Mouse (Mus musculus) MEL (cell line): ENCODE results near the gene Fancc. TPM values are rescaled to one million over a fixed set of nuclear protein-coding genes. Genes with fewer than 3 reads are reported as not detected.

Experiments used
- DNase-seq: peaks from one replicate; pipeline ENCODE4 v3.0.0; 2011; ENCODE audit warnings: low read depth, low spot score
- H3K27ac ChIP-seq: 2 replicates; pipeline ENCODE4 v1.5.1; 2012; ENCODE audit warnings: low read depth, mild to moderate bottlenecking, control low read depth, low read length, moderate library complexity; ENCODE audit not compliant: control insufficient read depth
- H3K27me3 ChIP-seq, 2 experiments: fragments of 150-350 bp in 1 of 2; sonication (generic) in 1 of 2; 2 replicates each; pipeline ENCODE4 v1.6.1; 2012; ENCODE audit warnings: low read length in 2 of 2, mild to moderate bottlenecking in 2 of 2, improper control_type of control experiment in 1 of 2, moderate library complexity in 1 of 2; ENCODE audit not compliant: insufficient read depth in 2 of 2, control insufficient read depth in 1 of 2
- H3K36me3 ChIP-seq, 2 experiments: 2 replicates each; pipeline ENCODE4 v1.6.1; 2012 to 2014; ENCODE audit warnings: low read length in 2 of 2, improper control_type of control experiment in 1 of 2, inconsistent platforms in 1 of 2, mild to moderate bottlenecking in 1 of 2; ENCODE audit not compliant: insufficient read depth in 2 of 2, control insufficient read depth in 1 of 2
- H3K4me1 ChIP-seq, 2 experiments: fragments of 150-350 bp in 1 of 2; sonication (generic) in 1 of 2; 2 replicates each; pipeline ENCODE4 v1.6.1; 2012; ENCODE audit warnings: low read length in 2 of 2, improper control_type of control experiment in 1 of 2, mild to moderate bottlenecking in 1 of 2; ENCODE audit not compliant: insufficient read depth in 2 of 2, control insufficient read depth in 1 of 2
- H3K4me3 ChIP-seq, 2 experiments: fragments of 150-350 bp in 1 of 2; sonication (generic) in 1 of 2; 2 replicates each; pipeline ENCODE4 v1.5.1; 2012; ENCODE audit warnings: low read depth in 2 of 2, low read length in 2 of 2, mild to moderate bottlenecking in 2 of 2, moderate library complexity in 2 of 2, control low read depth in 1 of 2, improper control_type of control experiment in 1 of 2; ENCODE audit not compliant: control insufficient read depth in 1 of 2, insufficient read depth in 1 of 2
- H3K79me2 ChIP-seq: 2 replicates; pipeline ENCODE4 v1.6.1; 2012; ENCODE audit warnings: mild to moderate bottlenecking, low read length, moderate library complexity; ENCODE audit not compliant: control insufficient read depth, poor library complexity, insufficient read depth
- H3K9ac ChIP-seq: 2 replicates; pipeline ENCODE4 v1.6.1; 2012; ENCODE audit warnings: low read depth, mild to moderate bottlenecking, control low read depth, low read length, moderate library complexity; ENCODE audit not compliant: control insufficient read depth, poor library complexity, severe bottlenecking
- H3K9me3 ChIP-seq: fragments of 150-350 bp; sonication (generic); replicated peaks from 2 replicates; pipeline ENCODE4 v1.6.1; 2012; ENCODE audit warnings: mild to moderate bottlenecking, low read length, improper control_type of control experiment, moderate library complexity; ENCODE audit not compliant: insufficient read depth
- BHLHE40 ChIP-seq: IDR thresholded peaks from 2 replicates; pipeline ENCODE4 v1.6.1; 2012; ENCODE audit warnings: low read depth, mild to moderate bottlenecking, inconsistent platforms, low read length, improper control_type of control experiment, borderline replicate concordance
- CHD1 ChIP-seq: IDR thresholded peaks from 2 replicates; pipeline ENCODE4 v1.6.1; 2012; ENCODE audit warnings: low read depth, mild to moderate bottlenecking, inconsistent platforms, low read length, improper control_type of control experiment
- CHD2 ChIP-seq: IDR thresholded peaks from 2 replicates; pipeline ENCODE4 v1.6.1; 2011; ENCODE audit warnings: low read length, improper control_type of control experiment
- E2F4 ChIP-seq: IDR thresholded peaks from 2 replicates; pipeline ENCODE4 v1.6.1; 2011; ENCODE audit warnings: low read depth, low read length, improper control_type of control experiment, borderline replicate concordance
- EP300 ChIP-seq, 2 experiments: IDR thresholded peaks; 2 replicates each; pipeline ENCODE4 v1.6.1; 2011; ENCODE audit warnings: improper control_type of control experiment in 2 of 2, low read length in 2 of 2, low read depth in 1 of 2, mild to moderate bottlenecking in 1 of 2
- GABPA ChIP-seq: IDR thresholded peaks from 2 replicates; pipeline ENCODE4 v1.6.1; 2012; ENCODE audit warnings: low read depth, mild to moderate bottlenecking, inconsistent platforms, low read length, improper control_type of control experiment, moderate library complexity
- GATA1 ChIP-seq: IDR thresholded peaks from 2 replicates; pipeline ENCODE4 v1.6.1; 2011; ENCODE audit warnings: low read depth, low read length, improper control_type of control experiment
- HCFC1 ChIP-seq: IDR thresholded peaks from 2 replicates; pipeline ENCODE4 v1.6.1; 2012; ENCODE audit warnings: low read depth, mild to moderate bottlenecking, inconsistent platforms, low read length, improper control_type of control experiment, moderate library complexity
- KAT2A ChIP-seq: conservative IDR thresholded peaks from 2 replicates; pipeline ENCODE4 v1.6.1; 2012; ENCODE audit warnings: low read depth, low read length, improper control_type of control experiment, inconsistent platforms
- MAX ChIP-seq: IDR thresholded peaks from 2 replicates; pipeline ENCODE4 v1.6.1; 2011; ENCODE audit warnings: low read length, improper control_type of control experiment
- MXI1 ChIP-seq: IDR thresholded peaks from 2 replicates; pipeline ENCODE4 v1.6.1; 2011; ENCODE audit warnings: mild to moderate bottlenecking, low read depth, low read length, improper control_type of control experiment
- POLR2AphosphoS2 ChIP-seq: IDR thresholded peaks from 2 replicates; pipeline ENCODE4 v1.6.1; 2011; ENCODE audit warnings: low read length, improper control_type of control experiment
- SIN3A ChIP-seq: IDR thresholded peaks from 2 replicates; pipeline ENCODE4 v1.6.1; 2012; ENCODE audit warnings: low read length, improper control_type of control experiment, inconsistent platforms
- SMC3 ChIP-seq: IDR thresholded peaks from 2 replicates; pipeline ENCODE4 v1.6.1; 2011; ENCODE audit warnings: low read depth, low read length, improper control_type of control experiment
- TAL1 ChIP-seq: IDR thresholded peaks from 2 replicates; pipeline ENCODE4 v1.6.1; 2012; ENCODE audit warnings: mild to moderate bottlenecking, inconsistent platforms, low read length, moderate library complexity, mixed read lengths
- TCF12 ChIP-seq: IDR thresholded peaks from 2 replicates; pipeline ENCODE4 v1.6.1; 2014; ENCODE audit warnings: low read depth, mild to moderate bottlenecking, inconsistent platforms, low read length, improper control_type of control experiment, moderate library complexity
- UBTF ChIP-seq: IDR thresholded peaks from 2 replicates; pipeline ENCODE4 v1.6.1; 2012; ENCODE audit warnings: low read depth, mild to moderate bottlenecking, inconsistent platforms, low read length, improper control_type of control experiment, moderate library complexity, borderline replicate concordance; ENCODE audit not compliant: insufficient read depth
- USF1 ChIP-seq: IDR thresholded peaks from 2 replicates; pipeline ENCODE4 v1.6.1; 2014; ENCODE audit warnings: low read depth, mild to moderate bottlenecking, inconsistent platforms, low read length, improper control_type of control experiment, moderate library complexity
- ZMIZ1 ChIP-seq: IDR thresholded peaks from 2 replicates; pipeline ENCODE4 v1.6.1; 2012; ENCODE audit warnings: low read depth, mild to moderate bottlenecking, inconsistent platforms, low read length, improper control_type of control experiment, moderate library complexity
- polyA plus RNA-seq, 2 experiments: library from polyadenylated mRNA; stranded (reverse) in 1 of 2; unstranded in 1 of 2; fragments of >175 nt in 1 of 2; fragments of >200 nt in 1 of 2; gene quantifications; 2 replicates each; pipeline versions ENCODE4 v1.2.1 to v1.2.4; 2012; ENCODE audit warnings: low replicate concordance in 2 of 2, low read depth in 1 of 2; ENCODE audit not compliant: insufficient read length in 2 of 2, insufficient read depth in 1 of 2, missing spikeins in 1 of 2
- total RNA-seq: library from RNA; depleted of rRNA; stranded (reverse); fragments of 300-350 nt; gene quantifications from 2 replicates; pipeline ENCODE4 v1.2.3, GENCODE M21; 2012

The Fancc gene
- total and polyA plus RNA-seq, 3 experiments = 4.0 to 5.5 TPM; not detected in 1

DNA sequence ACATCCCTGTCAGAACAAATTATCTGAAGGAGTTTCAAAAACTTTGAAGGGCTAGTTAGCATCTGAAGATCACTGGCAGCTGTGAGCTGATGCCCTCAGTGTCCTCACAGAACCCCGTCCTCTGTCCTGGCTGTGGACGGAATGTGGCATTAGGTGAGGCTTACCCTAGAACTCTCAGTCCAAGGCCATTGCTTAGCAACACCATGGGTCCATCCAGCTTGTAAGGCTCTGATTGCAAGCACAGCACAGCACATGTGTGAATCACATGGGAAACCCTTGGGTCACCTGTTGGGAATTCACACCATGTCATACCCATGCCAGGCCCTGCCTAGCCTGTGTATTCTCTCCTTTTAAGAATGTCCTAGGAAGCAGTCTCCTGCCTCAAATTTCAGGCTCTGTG lies 200.1 kb downstream of the Fancc start:
- TF ChIP-seq MAX (no peak), HCFC1 (no peak), KAT2A (no peak), CHD1 (no peak), USF1 (no peak), POLR2AphosphoS2 (no peak), E2F4 (no peak), BHLHE40 (no peak), TAL1 (no peak)
- Histone ChIP-seq H3K27ac (no peak overlapping the region), H3K27me3 (no peaks in the 10 kb centered on the region), H3K9me3 (no peaks in the 10 kb centered on the region), H3K79me2 (no peaks in the 10 kb centered on the region), H3K4me3 (no peak overlapping the region), H3K36me3 (peaks cover 0 to under 1% of the 10 kb centered on the region in 2 experiments; a peak in 1 of 4 replicates), H3K4me1 (no peaks in the 10 kb centered on the region), H3K9ac (no peak overlapping the region)
- DNase-seq = no peak

DNA sequence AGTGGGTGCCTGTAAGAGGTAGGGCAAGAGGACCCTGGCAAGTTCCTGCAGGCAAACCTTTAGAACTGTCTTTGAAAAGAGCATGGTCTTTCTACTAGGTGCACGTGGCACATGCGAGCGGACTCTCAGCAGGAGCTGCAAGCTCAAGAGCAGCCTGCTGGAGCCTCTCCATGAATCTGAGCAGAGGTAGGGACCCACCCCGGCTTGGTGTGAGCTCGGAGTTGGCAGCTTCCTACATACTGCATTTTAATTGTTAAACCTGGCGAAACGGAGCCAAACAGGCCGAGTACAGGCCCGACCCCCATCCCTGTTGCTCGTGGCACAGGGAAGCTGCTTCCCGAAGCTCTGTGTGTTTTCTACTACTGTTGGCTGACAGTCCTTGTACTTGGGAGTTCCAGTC lies 200.8 kb downstream of the Fancc start:
- no peaks in the 10 kb centered on the region for H3K4me1 ChIP-seq
- H3K9me3 ChIP-seq = no peaks in the 10 kb centered on the region
- H3K36me3 ChIP-seq = no peaks in the 10 kb centered on the region; a peak in 1 of 4 replicates
- no peak for TF ChIP-seq UBTF
- TF ChIP-seq GATA1 = no peak
- no peak for TF ChIP-seq ZMIZ1
- no peak for TF ChIP-seq SIN3A
- TF ChIP-seq CHD1 = no peak
- no peak for TF ChIP-seq GABPA
- TF ChIP-seq MXI1 = no peak
- TF ChIP-seq KAT2A = no peak
- no peak for TF ChIP-seq EP300 (IDR thresholded peaks at IDR 0.05; ENCODE audit: low read depth in 1 of 2, low read length in 2 of 2)
- no peak for TF ChIP-seq CHD2
- no peak for TF ChIP-seq TCF12
- no peak for TF ChIP-seq SMC3
- TF ChIP-seq, all 39 proteins: peak for 0
- DNase-seq = no peak
- H3K79me2 ChIP-seq = no peaks in the 10 kb centered on the region
- no peak overlapping the region for H3K4me3 ChIP-seq
- H3K27me3 ChIP-seq = no peaks in the 10 kb centered on the region
- H3K9ac ChIP-seq = no peak overlapping the region
- no peak overlapping the region for H3K27ac ChIP-seq
